Mouse (Mus musculus) bone marrow macrophage, adult 2 months (primary cell): ENCODE results near the gene Dbf4. TPM values are rescaled to one million over a fixed set of nuclear protein-coding genes. Genes with fewer than 3 reads are reported as not detected.

ENCODE experiments used
- H3K27ac ChIP-seq: 2 replicates; pipeline ENCODE4 v1.5.1; 2012; ENCODE audit warnings: low read depth, low read length; ENCODE audit not compliant: insufficient read depth
- H3K4me1 ChIP-seq: 2 replicates; pipeline ENCODE4 v1.6.1; 2012; ENCODE audit warnings: low read length; ENCODE audit not compliant: control insufficient read depth, insufficient read depth
- H3K4me3 ChIP-seq: 2 replicates; pipeline ENCODE4 v1.5.1; 2012; ENCODE audit warnings: mild to moderate bottlenecking, low read length, moderate library complexity; ENCODE audit not compliant: insufficient read depth
- CTCF ChIP-seq: IDR thresholded peaks from 2 replicates; pipeline ENCODE4 v1.5.1; 2012; ENCODE audit warnings: low read depth, mild to moderate bottlenecking, low read length, moderate library complexity
- POLR2A ChIP-seq: IDR thresholded peaks from 2 replicates; pipeline ENCODE4 v1.6.1; 2012; ENCODE audit warnings: mild to moderate bottlenecking, low read depth, low read length, borderline replicate concordance
- polyA plus RNA-seq: library from polyadenylated mRNA; stranded (reverse); fragments of >200 nt; gene quantifications from 2 replicates; pipeline ENCODE4 v1.2.4, GENCODE M21; 2012; ENCODE audit not compliant: missing spikeins, insufficient read depth, insufficient read length

Gene Dbf4
- polyA plus RNA-seq, 1 experiment: 30.9 TPM

DNA sequence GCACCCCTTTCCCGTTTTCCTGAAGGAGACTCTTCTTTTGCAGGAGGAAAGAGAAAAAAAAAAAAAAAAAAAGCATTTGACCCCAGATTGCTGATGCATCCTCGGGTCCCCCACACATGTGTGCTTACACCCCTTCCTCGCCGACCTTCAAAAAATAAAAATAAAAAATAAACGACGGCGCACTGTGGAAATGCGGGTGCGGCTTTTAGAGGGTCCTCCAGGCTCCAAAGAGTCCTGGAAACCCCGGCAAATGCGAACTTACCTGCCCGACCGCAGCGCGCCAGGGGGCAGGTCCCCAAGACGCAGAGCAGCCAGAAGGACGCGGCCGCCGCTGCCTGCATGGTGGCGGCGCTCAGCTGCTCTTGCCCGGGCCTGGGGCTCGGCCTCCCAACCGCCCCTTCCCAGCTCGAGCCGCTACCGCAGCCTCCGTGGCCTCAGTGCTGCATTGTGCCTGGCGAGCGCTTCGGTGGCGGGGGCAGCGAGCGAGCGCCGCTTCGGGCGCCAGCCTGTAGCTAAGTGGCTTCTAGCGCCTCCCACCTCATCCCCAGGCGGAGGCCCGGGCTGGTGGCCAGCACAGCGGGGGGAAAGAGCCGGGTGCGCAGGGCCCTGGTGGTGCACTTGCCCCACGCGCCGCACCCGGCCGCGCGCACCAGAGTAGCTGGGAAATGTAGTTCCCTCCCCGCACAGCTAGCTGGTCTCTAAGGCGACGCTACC, 54.7 kb downstream of the Dbf4 start, which contains the start of gene Adam22:
Adam22 (minus strand) TSS at position 547 of the 714 bp plus-strand sequence.
- TF ChIP-seq POLR2A: no peak
- no peak for TF ChIP-seq CTCF
- Histone ChIP-seq H3K4me3 (peak within 1 kb of the TSS; percentile 72), H3K4me1 (no peaks in the 10 kb centered on the region), H3K27ac (no peak within 1 kb of the TSS)

DNA sequence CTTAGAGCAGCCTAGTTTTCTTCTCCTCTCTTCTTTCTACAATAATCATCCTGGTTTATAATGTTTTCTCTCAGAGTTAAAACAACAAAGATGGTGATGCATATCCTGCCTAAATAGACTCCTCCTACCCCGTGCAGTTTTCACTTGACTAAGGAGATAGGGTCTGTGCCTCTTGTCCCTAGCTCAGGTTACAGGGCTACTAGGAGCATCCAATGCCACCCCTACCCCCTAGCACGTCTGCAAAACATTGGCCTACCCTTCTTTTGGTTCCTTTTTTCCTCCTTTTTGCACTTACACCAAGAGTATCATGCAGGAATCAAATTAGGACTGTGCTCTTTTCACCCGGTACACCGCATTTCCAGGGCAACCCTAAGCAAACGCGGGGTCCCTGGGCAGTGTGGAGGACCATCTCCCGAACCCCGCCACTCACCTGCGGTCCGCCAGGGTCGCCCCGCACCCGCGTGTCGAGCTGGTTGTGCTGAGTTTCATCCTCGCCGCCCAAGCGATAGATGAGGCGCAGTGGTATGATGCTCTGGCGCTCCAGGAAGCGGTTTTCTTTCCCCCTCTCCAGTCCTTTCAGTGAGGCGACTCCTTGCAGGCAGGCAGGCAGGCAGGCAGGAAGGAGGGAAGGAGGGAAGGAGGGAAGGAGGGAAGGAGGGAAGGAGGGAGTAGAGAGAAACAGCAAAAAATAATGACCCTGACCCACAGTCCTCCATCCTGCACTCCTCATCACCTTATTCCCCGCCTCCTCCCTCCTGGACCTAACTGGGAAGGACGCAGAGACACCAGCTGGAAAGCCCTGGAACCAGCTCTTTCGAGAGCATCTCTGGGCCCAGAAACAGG, 55.5 kb downstream of the Dbf4 start:
- Histone ChIP-seq H3K27ac (no peak overlapping the region), H3K4me3 (peak overlapping the region; percentile 72; the same call in 1 of the 2 replicates), H3K4me1 (no peaks in the 10 kb centered on the region)
- TF ChIP-seq POLR2A (no peak), CTCF (no peak)

DNA sequence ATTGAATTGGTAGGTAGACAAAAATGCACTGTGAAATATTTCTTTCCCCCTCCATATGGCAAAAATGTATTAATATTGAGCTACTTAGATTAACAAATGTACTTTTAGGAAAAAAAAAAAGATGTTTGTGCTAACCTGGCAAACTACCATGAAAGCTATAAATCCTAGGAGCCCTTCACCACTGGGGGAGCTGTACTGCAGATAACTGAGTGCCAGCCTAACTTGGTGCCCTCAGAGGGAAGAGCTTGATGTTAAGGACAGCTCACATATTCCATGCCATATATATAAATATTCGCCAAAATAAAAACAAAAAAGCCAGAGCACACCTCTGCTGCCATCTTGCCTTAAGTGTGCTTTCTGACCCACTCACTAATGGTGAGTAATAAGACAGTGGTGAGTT, 60.2 kb downstream of the Dbf4 start:
- Histone ChIP-seq H3K27ac (no peak overlapping the region), H3K4me1 (peaks cover 13% of the 10 kb centered on the region), H3K4me3 (no peak overlapping the region)
- no peak for TF ChIP-seq POLR2A
- no peak for TF ChIP-seq CTCF

DNA sequence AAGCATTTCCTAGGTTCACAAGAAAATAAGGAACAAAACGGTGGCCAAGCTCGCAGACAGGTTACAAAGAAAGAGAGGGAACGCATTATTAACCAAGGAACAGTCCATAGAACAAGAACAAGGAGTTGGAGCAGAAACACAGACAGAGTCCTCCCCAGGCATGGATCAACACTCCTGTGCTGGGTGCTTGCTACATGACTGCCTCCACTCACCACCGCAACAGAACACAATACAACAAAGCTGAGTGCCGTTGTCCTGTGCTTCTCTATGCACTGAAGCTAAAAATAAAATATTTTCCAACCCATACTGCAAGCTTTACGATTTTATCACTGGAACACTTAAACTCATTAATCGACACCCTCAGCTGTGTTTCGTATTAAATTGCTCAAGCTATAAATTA, 64.8 kb downstream of the Dbf4 start:
- Histone ChIP-seq H3K27ac (peak overlapping the region; percentile 95), H3K4me3 (peak overlapping the region; percentile 18), H3K4me1 (peaks cover 23% of the 10 kb centered on the region)
- TF ChIP-seq POLR2A (no peak), CTCF (no peak)

DNA sequence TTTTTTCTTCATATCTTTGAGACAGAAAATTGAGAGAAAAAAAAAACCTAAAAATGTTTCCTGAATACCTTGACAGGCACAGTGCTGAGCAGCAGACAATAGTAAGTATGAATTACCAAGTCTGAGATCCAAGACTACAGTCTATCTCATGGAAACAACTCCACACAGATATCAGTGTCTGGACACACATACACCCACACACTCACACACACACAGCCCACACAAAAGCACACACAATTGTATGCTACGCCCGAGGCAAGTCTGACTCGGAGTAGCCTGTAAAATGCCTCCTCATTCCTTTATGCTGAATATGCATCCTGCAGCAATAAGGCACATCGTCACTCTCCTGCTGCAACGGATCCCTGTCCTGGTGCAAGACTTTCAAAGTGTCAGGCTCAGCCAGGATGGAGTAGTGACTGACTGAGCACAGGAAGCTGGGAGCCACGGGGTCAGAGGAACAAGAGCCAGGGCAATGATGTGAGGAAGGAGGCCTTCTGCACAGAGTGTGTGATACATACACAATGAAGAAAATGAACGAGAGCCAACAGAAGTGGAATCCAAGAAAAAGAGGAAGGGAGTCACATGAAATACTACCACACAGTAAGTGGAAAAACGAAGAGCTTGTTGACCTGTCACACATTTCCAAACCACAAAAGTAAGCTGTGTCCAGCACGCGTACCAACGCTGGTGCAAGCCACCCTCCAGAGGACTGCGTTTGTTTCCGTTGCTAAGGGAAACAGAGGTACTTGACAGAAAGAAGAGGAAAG, 65.4 kb downstream of the Dbf4 start:
- TF ChIP-seq CTCF (no peak), POLR2A (no peak)
- H3K4me1 ChIP-seq: peaks cover 23% of the 10 kb centered on the region
- H3K4me3 ChIP-seq: peak overlapping the region; percentile 20
- H3K27ac ChIP-seq: peak overlapping the region; percentile 95

DNA sequence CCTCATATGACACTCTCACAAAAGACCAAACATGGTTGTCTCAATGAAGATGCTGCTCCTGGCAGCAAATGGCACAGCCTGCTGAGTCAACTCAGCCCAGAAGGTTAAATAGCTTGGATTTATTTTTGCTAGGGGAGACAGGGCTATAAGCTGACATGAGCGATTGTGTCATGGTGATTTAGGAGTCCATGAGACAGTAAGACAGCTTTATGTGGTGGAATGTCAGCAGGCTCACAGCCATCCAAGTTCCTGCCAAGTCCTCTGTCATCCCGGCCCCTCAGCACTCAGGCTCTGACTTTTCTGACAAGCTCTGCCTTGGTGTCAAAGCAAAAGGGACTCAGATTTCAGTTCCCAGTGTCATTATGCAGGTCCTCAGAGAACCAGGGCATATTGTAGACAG, 66.2 kb downstream of the Dbf4 start:
- Histone ChIP-seq H3K4me3 (no peak overlapping the region), H3K4me1 (peaks cover 23% of the 10 kb centered on the region), H3K27ac (peak overlapping the region; percentile 95)
- TF ChIP-seq CTCF (no peak), POLR2A (no peak)

DNA sequence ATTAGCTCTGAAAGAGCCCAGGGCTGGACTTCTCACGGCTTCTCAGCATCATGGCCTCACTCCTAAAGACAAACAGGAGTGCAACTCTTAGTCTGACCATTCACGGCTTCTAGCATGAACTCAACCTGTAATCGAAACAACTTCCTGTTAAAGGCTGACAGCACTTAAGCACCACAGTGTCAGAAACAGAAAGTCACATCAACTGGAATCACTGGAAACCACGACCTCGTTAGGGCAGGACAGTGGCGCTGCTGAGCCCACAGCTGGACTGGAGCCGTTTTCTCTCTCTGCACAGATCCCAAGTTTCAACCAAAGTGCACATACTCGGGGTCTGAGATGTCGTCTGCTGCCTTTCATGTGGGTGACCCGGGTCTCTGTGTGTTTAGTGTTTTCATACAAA, 73.0 kb downstream of the Dbf4 start:
- Histone ChIP-seq H3K27ac (no peak overlapping the region), H3K4me3 (no peak overlapping the region), H3K4me1 (peaks cover 37% of the 10 kb centered on the region)
- TF ChIP-seq POLR2A (no peak), CTCF (no peak)

Other genes with a start within 250 kb of the Dbf4 start
- gene Adam22, start 54.6 kb downstream of the Dbf4 start, polyA plus RNA-seq: 3.6 and 5.5 TPM in 2 replicates
- gene Slc25a40, start 134 bp upstream of the Dbf4 start, polyA plus RNA-seq: 15.4 and 18.8 TPM in 2 replicates
- 0.50 and 0.72 TPM in 2 replicates for gene Rundc3b, start 200.2 kb upstream of the Dbf4 start, polyA plus RNA-seq
- 0.66 and 2.6 TPM in 2 replicates for gene Abcb1a, start 237.4 kb upstream of the Dbf4 start, polyA plus RNA-seq